Mouse (Mus musculus) E14TG2a.4 (cell line): ENCODE measurements at regions not wholly inside any gene's neighbourhood (a gene's known extent, or its start where the extent isn't known, plus 50 kb on each side); places are given as distances from the start of the nearest gene placed in this dataset.

Experiments
- CTCF ChIP-seq: conservative IDR thresholded peaks from 2 replicates; pipeline ENCODE4 v1.5.1; 2014; ENCODE audit warnings: low read length
- POU5F1 ChIP-seq: IDR thresholded peaks from 2 replicates; pipeline ENCODE4 v1.6.1; 2014; ENCODE audit warnings: low read length, borderline replicate concordance

GRCm38 (mm10) chr13:97459106-97459505 lies 218.2 kb downstream of the Enc1 start:
- TF ChIP-seq CTCF = no peak
- no peak for TF ChIP-seq POU5F1
